Mouse (Mus musculus) lung, postnatal 10 days (tissue): ENCODE data around the gene Smc6.

Experiments
- DNase-seq: peaks from one replicate; pipeline ENCODE4 v3.0.0; 2021

Gene Smc6

GRCm38 (mm10) chr12:11265382-11266281 lies at the start of gene Smc6, which contains the start of gene Gen1:
Smc6 (plus strand) TSS chr12:11265886.
Gen1 (minus strand) TSS chr12:11265801.
- DNase-seq: peak; percentile 98

- DNase-seq: no peak
These were observed 49.2 kb upstream of the Smc6 start for GRCm38 (mm10) chr12:11216454-11216853.

GRCm38 (mm10) chr12:11217726-11218250 lies 47.9 kb upstream of the Smc6 start:
- DNase-seq: no peak

GRCm38 (mm10) chr12:11221524-11222330 lies 44.0 kb upstream of the Smc6 start:
- DNase-seq: peak; percentile 29

GRCm38 (mm10) chr12:11222566-11222965 lies 43.1 kb upstream of the Smc6 start:
- DNase-seq: no peak

- DNase-seq: no peak
These were observed 42.6 kb upstream of the Smc6 start for GRCm38 (mm10) chr12:11223090-11223489.

- no peak for DNase-seq
These were observed 41.0 kb upstream of the Smc6 start for GRCm38 (mm10) chr12:11224722-11225121.

- DNase-seq: no peak
These were observed 39.6 kb upstream of the Smc6 start for GRCm38 (mm10) chr12:11226123-11226522.

- DNase-seq: no peak
These were observed 39.0 kb upstream of the Smc6 start for GRCm38 (mm10) chr12:11226529-11227268.

- no peak for DNase-seq
These were observed 35.4 kb upstream of the Smc6 start for GRCm38 (mm10) chr12:11230267-11230666.

GRCm38 (mm10) chr12:11235996-11236395 lies 29.7 kb upstream of the Smc6 start:
- DNase-seq: no peak

- DNase-seq: no peak
These were observed 18.2 kb upstream of the Smc6 start for GRCm38 (mm10) chr12:11247460-11247859.

GRCm38 (mm10) chr12:11250322-11250721 lies 15.4 kb upstream of the Smc6 start:
- no peak for DNase-seq

GRCm38 (mm10) chr12:11264895-11265294 lies 791 bp upstream of the Smc6 start:
- no peak for DNase-seq

- peak; percentile 67 for DNase-seq
These were observed 748 bp downstream of the Smc6 start for GRCm38 (mm10) chr12:11266282-11266985.

- DNase-seq: peak; percentile 6
These were observed 1.3 kb downstream of the Smc6 start for GRCm38 (mm10) chr12:11267030-11267429.

GRCm38 (mm10) chr12:11272568-11272967 lies 6.9 kb downstream of the Smc6 start:
- DNase-seq: no peak

GRCm38 (mm10) chr12:11273185-11273584 lies 7.5 kb downstream of the Smc6 start:
- no peak for DNase-seq

GRCm38 (mm10) chr12:11276632-11277031 lies 10.9 kb downstream of the Smc6 start:
- no peak for DNase-seq

- DNase-seq: no peak
These were observed 11.5 kb downstream of the Smc6 start for GRCm38 (mm10) chr12:11277207-11277606.

- no peak for DNase-seq
These were observed 14.2 kb downstream of the Smc6 start for GRCm38 (mm10) chr12:11279886-11280285.

- DNase-seq: no peak
These were observed 15.9 kb downstream of the Smc6 start for GRCm38 (mm10) chr12:11281584-11281983.
